Comparison of ENCODE assay signal across 9 mouse cellular contexts in the genomic region with DNA sequence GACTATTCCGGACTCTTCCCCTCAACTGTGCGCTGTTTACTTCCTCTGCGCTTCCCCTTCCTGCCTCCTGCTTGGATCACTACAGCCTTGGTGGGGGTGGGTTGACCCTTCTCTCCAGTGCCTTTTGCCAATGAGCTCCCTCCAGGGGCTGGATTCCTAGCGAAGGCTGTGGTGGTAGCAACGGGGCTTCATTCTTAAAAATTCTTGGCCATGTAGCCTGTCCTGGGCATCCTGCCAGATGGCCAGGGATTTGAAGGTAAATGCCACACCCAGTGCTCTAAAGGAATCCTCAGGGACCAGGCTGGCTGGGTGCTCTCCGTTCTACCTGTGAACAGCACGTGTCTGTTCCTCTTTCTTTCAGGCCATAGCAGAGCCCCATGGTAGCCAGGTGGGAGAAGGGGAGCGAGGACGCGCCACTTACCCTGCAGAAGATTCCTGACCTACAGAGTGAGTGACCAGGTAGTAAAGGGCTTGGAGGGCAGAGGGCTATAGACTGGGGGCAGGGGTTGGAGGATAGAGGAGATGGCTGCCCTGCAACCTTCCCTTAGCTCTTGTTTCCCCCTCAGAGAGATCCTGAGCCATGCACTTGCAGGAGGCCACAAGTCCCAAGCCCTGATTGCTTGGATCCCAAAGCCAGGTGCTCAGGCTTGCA. TPM values are rescaled to one million over a fixed set of nuclear protein-coding genes. Genes with fewer than 3 reads are reported as not detected.
DNase-seq lines count a peak whose midpoint lies in the region; ATAC-seq and TF ChIP-seq lines count a peak whose summit lies in the region.
"Had no signal": no experiment of that assay in that cellular context is flagged by ENCODE, and none has a peak within 500 bp of the region (broad histone marks: within the 10 kb centered on the region; RNA-seq: fewer than 3 reads in every experiment).

No protein-coding gene starts in this region.

- H3K9me3 ChIP-seq in embryonic facial prominence, embryonic 15.5 days (replicated peaks) = no peaks in the 10 kb centered on the region
- H3K9me3 ChIP-seq in lung, embryonic 14.5 days (ENCODE audit: low read depth, low read length) = no peaks in the 10 kb centered on the region

- TF ChIP-seq POLR2A in cerebellum, adult 2 months (IDR thresholded peaks at IDR 0.05; ENCODE audit: borderline replicate concordance, insufficient read depth, low read length) = no peak

- no peak for ATAC-seq in embryonic facial prominence, embryonic 15.5 days (ENCODE audit: insufficient number of reproducible peaks, low FRiP score, low TSS enrichment, low read depth)
- ATAC-seq in lung, embryonic 14.5 days (ENCODE audit: insufficient read depth) = peak; percentile 73; the same call in 1 of the 2 replicates
- no peak for ATAC-seq in megakaryocyte-erythroid progenitor cell, adult 5-6 weeks (replicated peaks; ENCODE audit: low FRiP score, low TSS enrichment, poor library complexity, severe bottlenecking)

- H3K36me3 ChIP-seq in embryonic facial prominence, embryonic 15.5 days = no peaks in the 10 kb centered on the region
- no peaks in the 10 kb centered on the region for H3K36me3 ChIP-seq in lung, embryonic 14.5 days (ENCODE audit: insufficient read depth)

- no peaks in the 10 kb centered on the region; the same call in 1 of the 2 replicates for H3K4me1 ChIP-seq in cerebellum, adult 2 months (ENCODE audit: control insufficient read depth, insufficient read depth, low read length)
- peaks cover 9% of the 10 kb centered on the region; the same call in 1 of the 2 replicates for H3K4me1 ChIP-seq in embryonic facial prominence, embryonic 15.5 days
- no peaks in the 10 kb centered on the region for H3K4me1 ChIP-seq in lung, embryonic 14.5 days (ENCODE audit: insufficient read depth)

- intact Hi-C loops in heart, postnatal 36 days (cut with DNase I) = loop anchor here (1.0 to 5.0 kb wide), 2 partner anchors 31 to 51 kb away; no protein-coding TSS in a partner anchor

- DNase-seq in cerebellum, postnatal 36 days = peak; percentile 6 to 13
- no peak for DNase-seq in cerebellum, adult 2 months
- DNase-seq in heart, postnatal 36 days = peak; percentile 52 to 60
- peak; percentile 65 for DNase-seq in lung, embryonic 14.5 days
- DNase-seq in right cerebral cortex, adult 18-20 months = no peak
- DNase-seq in thymus, postnatal 36 days = no peak
- DNase-seq: layer of hippocampus, postnatal 36 days had no signal

- no peaks in the 10 kb centered on the region for H3K27me3 ChIP-seq in cerebellum, adult 2 months (ENCODE audit: control insufficient read depth, insufficient read depth, low read length)
- H3K27me3 ChIP-seq in embryonic facial prominence, embryonic 15.5 days = no peaks in the 10 kb centered on the region
- H3K27me3 ChIP-seq in lung, embryonic 14.5 days (ENCODE audit: insufficient read depth, low read length) = no peaks in the 10 kb centered on the region

- no peak overlapping the region for H3K4me2 ChIP-seq in embryonic facial prominence, embryonic 15.5 days (replicated peaks)
- peak overlapping the region; percentile 32 for H3K4me2 ChIP-seq in lung, embryonic 14.5 days

- H3K4me3 ChIP-seq in cerebellum, adult 2 months (replicated peaks; ENCODE audit: insufficient read depth, low read depth, low read length) = no peak overlapping the region
- H3K4me3 ChIP-seq in embryonic facial prominence, embryonic 15.5 days (replicated peaks) = no peak overlapping the region
- H3K4me3 ChIP-seq in lung, embryonic 14.5 days (ENCODE audit: low read depth, low read length) = no peak overlapping the region

- no peak for TF ChIP-seq CTCF in cerebellum, adult 2 months (IDR thresholded peaks at IDR 0.05; ENCODE audit: borderline replicate concordance, insufficient read depth, low read depth, low read length)
- no peak for TF ChIP-seq CTCF in lung, embryonic 14.5 days (IDR thresholded peaks at IDR 0.05; ENCODE audit: low read depth)

- 60% methylated on average over 10 of the region's 10 CpGs for WGBS in cerebellum, adult 2 months
- 51% methylated on average over 10 of the region's 10 CpGs for WGBS in embryonic facial prominence, embryonic 15.5 days
- WGBS in lung, embryonic 14.5 days = 52% methylated on average over 10 of the region's 10 CpGs

- no peak overlapping the region for H3K27ac ChIP-seq in cerebellum, adult 2 months (ENCODE audit: insufficient read depth, low read length)
- H3K27ac ChIP-seq in embryonic facial prominence, embryonic 15.5 days (replicated peaks) = peak overlapping the region; percentile 52; the same call in 1 of the 2 replicates
- H3K27ac ChIP-seq in lung, embryonic 14.5 days (ENCODE audit: low read depth) = peak overlapping the region; percentile 26; the same call in 1 of the 2 replicates

- no peak overlapping the region for H3K9ac ChIP-seq in embryonic facial prominence, embryonic 15.5 days
- H3K9ac ChIP-seq in lung, embryonic 14.5 days = no peak overlapping the region

RNA-seq across cellular contexts. Expression of gene Kcnj15, which starts 34.2 kb away (rescaled TPM):
- 0.05 TPM in 1 of 2 replicates, not detected in the other for polyA plus RNA-seq in cerebellum, adult 2 months (2012; rRNA removed)
- polyA plus RNA-seq in embryonic facial prominence, embryonic 15.5 days (2015; fragmentation: Nextera tagmentation; extraction: Ambion mirVana) = 4.4 and 4.7 TPM in 2 replicates
- total RNA-seq in heart, postnatal 36 days (2021) = 1 to 10 TPM; 1.6 to 2.1 TPM
- 1.5 and 1.6 TPM in 2 replicates for polyA plus RNA-seq in lung, embryonic 14.5 days (2014; fragmentation: Nextera tagmentation; extraction: Ambion mirVana)
- not detected in 2 replicates for total RNA-seq in megakaryocyte-erythroid progenitor cell, adult 5-6 weeks (2014; fragmentation: Nextera tagmentation)
- total RNA-seq in megakaryocyte-erythroid progenitor cell, adult 5-6 weeks (2017) = not detected in 2 replicates
- total RNA-seq: layer of hippocampus, postnatal 36 days had no signal

Comparison
In these comparisons a context has a peak if more than half of its experiments do, and no peak if none do; other contexts are left out.
1. DNase-seq: peak in cerebellum, postnatal 36 days (2 of 2), heart, postnatal 36 days (2 of 2) and lung, embryonic 14.5 days (single experiment); none in cerebellum, adult 2 months (0 of 2), right cerebral cortex, adult 18-20 months (single experiment) and thymus, postnatal 36 days (0 of 2).